Mouse (Mus musculus): ENCODE results near the gene Sh2d3c. TPM values are rescaled to one million over a fixed set of nuclear protein-coding genes. Genes with fewer than 3 reads are reported as not detected.

Sh2d3c gene
- polyA plus RNA-seq (2014; fragmentation: Nextera tagmentation; extraction: Ambion mirVana) = 45.8 and 45.9 TPM in 2 replicates

DNA sequence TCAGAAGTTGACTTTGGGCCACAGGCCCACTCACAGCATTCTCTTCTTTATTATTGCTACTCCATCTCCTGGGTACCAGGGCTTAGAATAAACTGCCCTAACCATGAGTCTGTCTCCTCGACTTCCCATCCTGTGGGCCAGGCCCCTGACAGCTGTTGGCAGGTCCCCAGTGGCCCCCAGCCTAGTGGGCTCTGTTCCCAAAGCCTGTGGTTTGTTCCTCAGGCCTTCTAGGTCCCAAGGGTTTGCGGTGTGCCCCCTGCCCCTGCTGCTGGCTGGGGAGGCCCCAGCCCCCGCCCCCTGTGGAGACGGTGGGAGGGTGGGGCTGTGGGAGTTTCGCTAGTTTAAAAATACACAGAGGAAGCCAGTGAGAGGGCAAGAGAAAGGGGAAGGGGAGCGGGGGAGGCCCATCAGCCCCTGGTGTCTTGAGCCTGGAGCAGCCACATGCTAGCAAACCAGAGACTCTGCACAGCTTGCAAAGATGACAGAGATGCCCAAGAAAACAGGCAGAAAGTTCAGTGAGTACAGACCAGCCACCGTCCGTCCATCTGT is at the start of gene Sh2d3c:
Sh2d3c (plus strand) TSS at position 375 of the 549 bp plus-strand sequence.
- no peak within 1 kb of the TSS for H3K4me2 ChIP-seq (ENCODE audit: low read length)
- no peak for DNase-seq
- no peaks in the 10 kb centered on the region for H3K9me3 ChIP-seq (ENCODE audit: control insufficient read depth, low read length)
- no peak for ATAC-seq (ENCODE audit: low FRiP score, low TSS enrichment)
- H3K27ac ChIP-seq (replicated peaks; ENCODE audit: low read depth, low read length) = no peak within 1 kb of the TSS
- WGBS = 56% methylated on average over 8 of the region's 8 CpGs
- no peak within 1 kb of the TSS for H3K4me3 ChIP-seq (replicated peaks; ENCODE audit: low read depth, low read length)
- no peaks in the 10 kb centered on the region for H3K27me3 ChIP-seq (ENCODE audit: control insufficient read depth, insufficient read depth, low read length)
- H3K4me1 ChIP-seq (ENCODE audit: control insufficient read depth, insufficient read depth, low read length) = no peaks in the 10 kb centered on the region
- no peak within 1 kb of the TSS for H3K9ac ChIP-seq (replicated peaks; ENCODE audit: low read length)
- no peaks in the 10 kb centered on the region for H3K36me3 ChIP-seq (ENCODE audit: control insufficient read depth, insufficient read depth, low read length)

DNA sequence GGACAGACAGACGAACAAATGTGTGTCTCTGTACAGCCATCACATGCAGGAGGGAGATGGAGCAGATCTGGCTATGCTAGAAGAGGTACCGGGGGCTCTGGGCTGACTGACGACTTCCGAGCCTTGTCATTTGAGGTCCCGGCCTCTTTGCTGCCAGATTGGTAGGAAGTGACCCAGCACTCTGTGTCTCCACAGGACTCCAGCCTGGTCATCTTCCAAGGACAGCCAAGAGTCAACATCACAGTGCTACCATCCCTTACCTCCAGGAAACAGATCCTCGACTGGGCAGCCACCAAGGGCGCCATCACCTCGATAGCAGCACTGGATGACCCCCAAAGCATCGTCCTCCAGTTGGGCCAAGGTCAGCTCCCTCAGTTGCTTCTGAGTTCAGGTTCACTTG is 49.7 kb upstream of the Sh2d3c start:
- Histone ChIP-seq H3K4me3 (replicated peaks; ENCODE audit: low read depth, low read length) (no peak overlapping the region), H3K27ac (replicated peaks; ENCODE audit: low read depth, low read length) (no peak overlapping the region), H3K9me3 (ENCODE audit: control insufficient read depth, low read length) (no peaks in the 10 kb centered on the region), H3K36me3 (ENCODE audit: control insufficient read depth, insufficient read depth, low read length) (no peaks in the 10 kb centered on the region), H3K4me2 (ENCODE audit: low read length) (no peak overlapping the region), H3K4me1 (ENCODE audit: control insufficient read depth, insufficient read depth, low read length) (no peaks in the 10 kb centered on the region), H3K27me3 (ENCODE audit: control insufficient read depth, insufficient read depth, low read length) (no peaks in the 10 kb centered on the region), H3K9ac (replicated peaks; ENCODE audit: low read length) (no peak overlapping the region)
- ATAC-seq (ENCODE audit: low FRiP score, low TSS enrichment) = no peak
- DNase-seq = no peak
- 93% methylated on average over 9 of the region's 9 CpGs for WGBS

- no peak overlapping the region for H3K9ac ChIP-seq (replicated peaks; ENCODE audit: low read length)
- H3K4me3 ChIP-seq (replicated peaks; ENCODE audit: low read depth, low read length) = no peak overlapping the region
- 64% methylated on average over 9 of the region's 9 CpGs for WGBS
- DNase-seq (no peak), ATAC-seq (ENCODE audit: low FRiP score, low TSS enrichment) (no peak)
- no peak overlapping the region for H3K4me2 ChIP-seq (ENCODE audit: low read length)
- H3K27me3 ChIP-seq (ENCODE audit: control insufficient read depth, insufficient read depth, low read length) = no peaks in the 10 kb centered on the region
- no peaks in the 10 kb centered on the region for H3K9me3 ChIP-seq (ENCODE audit: control insufficient read depth, low read length)
- H3K4me1 ChIP-seq (ENCODE audit: control insufficient read depth, insufficient read depth, low read length) = no peaks in the 10 kb centered on the region
- no peak overlapping the region for H3K27ac ChIP-seq (replicated peaks; ENCODE audit: low read depth, low read length)
- H3K36me3 ChIP-seq (ENCODE audit: control insufficient read depth, insufficient read depth, low read length) = no peaks in the 10 kb centered on the region
Observed at GRCm38 (mm10) chr2:32671907-32672595, 48.8 kb upstream of the Sh2d3c start.

DNA sequence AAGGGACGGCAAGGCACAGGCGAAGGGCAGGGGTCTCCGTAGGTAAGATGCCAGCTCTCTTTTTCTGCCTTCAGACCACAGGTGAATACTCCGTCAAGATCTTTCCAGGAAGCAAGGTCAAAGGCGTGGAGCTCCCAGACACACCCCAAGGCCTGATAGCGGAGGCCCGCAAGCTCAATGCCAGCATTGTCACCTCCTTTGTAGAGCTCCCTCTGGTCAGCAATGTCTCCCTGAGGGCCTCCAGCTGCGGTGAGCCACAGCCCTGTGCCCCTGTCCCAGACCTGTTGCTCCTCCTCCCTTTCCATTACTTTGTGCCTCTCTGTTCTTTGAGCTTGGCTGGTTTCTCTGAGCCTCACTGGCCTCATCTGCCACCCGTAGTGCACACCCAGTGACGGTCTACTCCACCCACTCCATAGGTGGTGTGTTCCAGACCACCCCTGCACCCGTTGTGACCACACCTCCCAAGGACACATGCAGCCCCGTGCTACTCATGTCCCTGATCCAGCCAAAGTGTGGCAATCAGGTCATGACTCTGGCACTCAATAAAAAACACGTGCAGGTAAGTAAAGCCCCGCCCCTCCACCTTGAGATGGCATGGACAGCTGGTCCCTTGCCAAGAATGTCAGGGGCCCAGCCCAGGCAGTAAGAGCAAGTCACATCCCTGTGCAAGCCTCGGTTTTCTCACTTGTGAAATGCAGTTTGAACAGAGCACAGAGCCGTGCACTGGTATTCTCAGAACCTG is 47.5 kb upstream of the Sh2d3c start:
- DNase-seq (no peak), ATAC-seq (ENCODE audit: low FRiP score, low TSS enrichment) (no peak)
- no peak overlapping the region for H3K4me2 ChIP-seq (ENCODE audit: low read length)
- H3K9me3 ChIP-seq (ENCODE audit: control insufficient read depth, low read length) = no peaks in the 10 kb centered on the region
- H3K27me3 ChIP-seq (ENCODE audit: control insufficient read depth, insufficient read depth, low read length) = no peaks in the 10 kb centered on the region
- no peak overlapping the region for H3K27ac ChIP-seq (replicated peaks; ENCODE audit: low read depth, low read length)
- H3K36me3 ChIP-seq (ENCODE audit: control insufficient read depth, insufficient read depth, low read length) = no peaks in the 10 kb centered on the region
- H3K4me3 ChIP-seq (replicated peaks; ENCODE audit: low read depth, low read length) = no peak overlapping the region
- H3K4me1 ChIP-seq (ENCODE audit: control insufficient read depth, insufficient read depth, low read length) = no peaks in the 10 kb centered on the region
- 89% methylated on average over 16 of the region's 16 CpGs for WGBS
- H3K9ac ChIP-seq (replicated peaks; ENCODE audit: low read length) = no peak overlapping the region

GRCm38 (mm10) chr2:32676821-32677220 is 44.0 kb upstream of the Sh2d3c start:
- Histone ChIP-seq H3K27ac (replicated peaks; ENCODE audit: low read depth, low read length) (no peak overlapping the region), H3K4me1 (ENCODE audit: control insufficient read depth, insufficient read depth, low read length) (no peaks in the 10 kb centered on the region), H3K36me3 (ENCODE audit: control insufficient read depth, insufficient read depth, low read length) (no peaks in the 10 kb centered on the region), H3K9ac (replicated peaks; ENCODE audit: low read length) (no peak overlapping the region), H3K9me3 (ENCODE audit: control insufficient read depth, low read length) (no peaks in the 10 kb centered on the region), H3K27me3 (ENCODE audit: control insufficient read depth, insufficient read depth, low read length) (no peaks in the 10 kb centered on the region), H3K4me3 (replicated peaks; ENCODE audit: low read depth, low read length) (no peak overlapping the region), H3K4me2 (ENCODE audit: low read length) (no peak overlapping the region)
- DNase-seq (no peak), ATAC-seq (ENCODE audit: low FRiP score, low TSS enrichment) (no peak)
- WGBS = 90% methylated on average over 3 of the region's 3 CpGs

DNA sequence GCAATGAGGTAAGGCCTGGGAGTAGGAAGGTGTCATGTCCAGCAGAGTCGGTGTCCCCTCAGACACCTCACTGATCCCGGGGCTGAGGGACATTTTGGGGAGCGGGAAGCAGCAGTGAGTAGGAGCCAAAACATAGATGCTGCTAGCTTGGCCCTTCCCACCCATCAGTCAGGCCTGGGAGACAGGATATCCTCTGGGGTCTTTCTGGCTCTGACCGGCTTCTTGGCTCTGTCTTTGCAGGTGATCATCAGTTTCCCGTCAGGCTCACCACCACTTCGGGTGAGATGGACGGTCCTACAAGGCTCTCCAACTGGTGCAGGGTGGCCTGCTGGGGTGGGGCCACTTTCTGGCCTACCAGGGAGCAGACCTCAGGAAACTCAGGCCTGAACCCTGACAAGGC is 43.2 kb upstream of the Sh2d3c start:
- DNase-seq (no peak), ATAC-seq (ENCODE audit: low FRiP score, low TSS enrichment) (no peak)

DNA sequence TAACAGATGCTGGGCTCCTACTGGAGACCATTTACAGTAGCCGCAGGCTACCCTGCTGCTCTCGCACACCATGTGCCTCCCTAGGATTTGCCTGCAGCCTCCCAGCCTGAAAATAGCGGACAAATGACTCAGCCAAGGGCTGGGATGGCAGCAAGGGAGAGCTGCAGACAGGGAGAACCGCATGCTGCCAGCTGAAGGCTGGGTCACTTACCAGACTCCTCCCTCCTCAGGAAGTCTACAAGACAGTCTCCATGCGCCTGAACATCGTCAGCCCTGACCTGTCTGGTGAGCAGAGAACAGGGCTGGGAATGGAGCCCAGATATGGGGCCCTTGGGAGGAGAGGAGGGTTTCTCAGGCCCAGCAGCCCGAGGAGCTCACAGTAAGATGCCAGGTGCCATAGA is 40.8 kb upstream of the Sh2d3c start:
- Histone ChIP-seq H3K4me3 (replicated peaks; ENCODE audit: low read depth, low read length) (no peak overlapping the region), H3K4me1 (ENCODE audit: control insufficient read depth, insufficient read depth, low read length) (no peaks in the 10 kb centered on the region), H3K4me2 (ENCODE audit: low read length) (no peak overlapping the region), H3K9ac (replicated peaks; ENCODE audit: low read length) (no peak overlapping the region), H3K36me3 (ENCODE audit: control insufficient read depth, insufficient read depth, low read length) (peaks cover 28% of the 10 kb centered on the region), H3K27ac (replicated peaks; ENCODE audit: low read depth, low read length) (no peak overlapping the region), H3K9me3 (ENCODE audit: control insufficient read depth, low read length) (no peaks in the 10 kb centered on the region), H3K27me3 (ENCODE audit: control insufficient read depth, insufficient read depth, low read length) (no peaks in the 10 kb centered on the region)
- WGBS = 61% methylated on average over 7 of the region's 7 CpGs
- DNase-seq (no peak), ATAC-seq (ENCODE audit: low FRiP score, low TSS enrichment) (no peak)

More for the DNA sequence above, 43.2 kb upstream of the Sh2d3c start:
- no peak overlapping the region for H3K27ac ChIP-seq (replicated peaks; ENCODE audit: low read depth, low read length)
- H3K9ac ChIP-seq (replicated peaks; ENCODE audit: low read length) = no peak overlapping the region
- no peaks in the 10 kb centered on the region for H3K4me1 ChIP-seq (ENCODE audit: control insufficient read depth, insufficient read depth, low read length)
- H3K9me3 ChIP-seq (ENCODE audit: control insufficient read depth, low read length) = no peaks in the 10 kb centered on the region
- no peaks in the 10 kb centered on the region for H3K27me3 ChIP-seq (ENCODE audit: control insufficient read depth, insufficient read depth, low read length)
- peaks cover 4% of the 10 kb centered on the region; the same call in 1 of the 2 replicates for H3K36me3 ChIP-seq (ENCODE audit: control insufficient read depth, insufficient read depth, low read length)
- no peak overlapping the region for H3K4me3 ChIP-seq (replicated peaks; ENCODE audit: low read depth, low read length)
- WGBS = 99% methylated on average over 7 of the region's 7 CpGs
- H3K4me2 ChIP-seq (ENCODE audit: low read length) = no peak overlapping the region

DNA sequence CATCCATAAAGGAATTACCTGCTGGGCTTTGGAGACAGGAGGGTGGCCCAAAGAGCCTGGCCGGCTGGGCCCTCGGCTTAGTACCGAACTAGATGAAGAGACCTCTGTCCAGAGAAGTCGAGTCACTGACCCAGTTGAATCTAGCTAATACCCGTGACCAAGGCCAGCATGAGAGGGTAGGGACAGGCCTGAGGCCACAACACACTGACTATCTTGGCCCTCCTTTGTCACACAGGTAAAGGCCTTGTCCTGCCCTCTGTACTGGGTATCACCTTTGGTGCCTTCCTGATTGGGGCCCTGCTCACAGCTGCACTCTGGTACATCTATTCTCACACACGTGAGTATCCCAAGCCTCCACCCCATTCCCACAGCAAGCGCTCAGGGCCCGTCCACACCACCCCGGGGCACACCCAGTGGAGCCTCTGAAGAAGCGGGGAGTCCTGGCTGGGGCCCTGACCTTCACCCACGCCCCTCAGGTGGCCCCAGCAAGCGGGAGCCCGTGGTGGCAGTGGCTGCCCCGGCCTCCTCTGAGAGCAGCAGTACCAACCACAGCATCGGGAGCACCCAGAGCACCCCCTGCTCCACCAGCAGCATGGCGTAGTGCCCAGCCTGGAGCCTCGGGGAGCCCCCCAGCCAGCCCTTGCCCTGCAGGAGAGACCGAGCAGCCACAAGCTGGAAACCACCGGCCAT is 39.7 kb upstream of the Sh2d3c start:
- H3K9ac ChIP-seq (replicated peaks; ENCODE audit: low read length) = no peak overlapping the region
- H3K9me3 ChIP-seq (ENCODE audit: control insufficient read depth, low read length) = no peaks in the 10 kb centered on the region
- no peak overlapping the region for H3K4me3 ChIP-seq (replicated peaks; ENCODE audit: low read depth, low read length)
- no peaks in the 10 kb centered on the region for H3K27me3 ChIP-seq (ENCODE audit: control insufficient read depth, insufficient read depth, low read length)
- DNase-seq = no peak
- peaks cover 39% of the 10 kb centered on the region for H3K36me3 ChIP-seq (ENCODE audit: control insufficient read depth, insufficient read depth, low read length)
- no peak for ATAC-seq (ENCODE audit: low FRiP score, low TSS enrichment)
- H3K4me1 ChIP-seq (ENCODE audit: control insufficient read depth, insufficient read depth, low read length) = no peaks in the 10 kb centered on the region
- no peak overlapping the region for H3K27ac ChIP-seq (replicated peaks; ENCODE audit: low read depth, low read length)
- WGBS = 86% methylated on average over 19 of the region's 19 CpGs
- H3K4me2 ChIP-seq (ENCODE audit: low read length) = no peak overlapping the region

All from midbrain, embryonic 14.5 days (tissue).